Mouse (Mus musculus): Measurements from ENCODE around the gene Chn1.

DNA sequence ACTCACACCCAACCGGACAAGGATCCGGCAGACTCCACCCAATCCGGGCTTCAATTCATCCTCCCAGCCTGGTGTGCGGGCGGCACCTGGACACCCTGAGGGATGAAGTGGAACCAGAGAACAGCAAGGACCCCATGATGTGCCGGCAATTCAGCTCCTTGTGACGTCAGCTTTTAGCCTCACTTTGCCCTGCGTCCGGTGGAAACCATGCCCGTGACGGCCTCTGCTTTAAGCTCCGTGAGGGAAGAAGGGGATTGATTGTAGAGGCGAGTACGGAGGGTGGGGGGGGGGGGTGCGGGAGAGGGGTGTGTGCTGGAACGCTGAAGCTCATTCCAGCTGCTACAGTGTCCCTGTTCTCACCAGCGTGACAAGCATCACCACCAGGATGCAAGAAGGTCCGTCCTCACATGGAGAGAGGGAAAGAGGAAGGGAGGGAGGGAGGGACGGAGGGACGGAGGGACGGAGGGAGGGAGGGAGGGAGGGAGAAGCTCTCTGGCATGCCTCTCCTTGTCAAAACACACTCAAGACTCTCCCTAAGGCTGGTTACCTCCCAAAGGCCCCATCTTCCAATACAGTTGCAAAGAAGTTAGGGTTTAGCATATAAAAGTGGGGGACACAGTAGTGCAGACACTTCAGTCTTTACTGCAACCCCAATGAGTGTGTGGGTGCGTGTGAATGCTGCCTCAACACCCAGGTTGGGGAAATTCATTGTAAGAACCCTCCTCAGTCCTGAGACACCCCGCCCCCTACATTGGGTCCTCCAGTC is 214.1 kb downstream of the Chn1 start:
- no peak for TF ChIP-seq CTCF (IDR thresholded peaks at IDR 0.05; ENCODE audit: borderline replicate concordance, control insufficient read depth, extremely low read depth, insufficient read depth, low read length, poor library complexity)
- no peak for TF ChIP-seq POLR2A (IDR thresholded peaks at IDR 0.05; ENCODE audit: control insufficient read depth, extremely low read depth, insufficient read depth, low read length, poor library complexity)

Data from thymus, adult 2 months (tissue).